Mouse (Mus musculus) ES-E14 (cell line): ENCODE measurements at regions not wholly inside any gene's neighbourhood (a gene's known extent, or its start where the extent isn't known, plus 50 kb on each side); places are given as distances from the start of the nearest gene placed in this dataset.

ENCODE experiments used
- CHD2 ChIP-seq: IDR thresholded peaks from 2 replicates; pipeline ENCODE4 v1.6.1; 2014; ENCODE audit warnings: mild to moderate bottlenecking, low read depth, low read length, inconsistent platforms
- HCFC1 ChIP-seq: IDR thresholded peaks from 2 replicates; pipeline ENCODE4 v1.6.1; 2012; ENCODE audit warnings: low read length, inconsistent platforms, borderline replicate concordance; ENCODE audit not compliant: insufficient read depth
- MAFK ChIP-seq: IDR thresholded peaks from 2 replicates; pipeline ENCODE4 v1.6.1; 2014; ENCODE audit warnings: mild to moderate bottlenecking, low read depth, low read length, inconsistent platforms; ENCODE audit not compliant: insufficient read depth
- ZC3H11A ChIP-seq: IDR thresholded peaks from 2 replicates; pipeline ENCODE4 v1.6.1; 2012; ENCODE audit warnings: low read depth, mild to moderate bottlenecking, inconsistent platforms, low read length, borderline replicate concordance
- ZNF384 ChIP-seq: IDR thresholded peaks from 2 replicates; pipeline ENCODE4 v1.6.1; 2012; ENCODE audit warnings: low read depth, low read length, inconsistent platforms

GRCm38 (mm10) chr3:131955771-131956170 lies 129.3 kb upstream of the Dkk2 start:
- TF ChIP-seq MAFK (no peak), HCFC1 (no peak), CHD2 (no peak), ZNF384 (no peak), ZC3H11A (no peak)
